Mouse (Mus musculus): ENCODE results near the gene Bcl3. TPM values are rescaled to one million over a fixed set of nuclear protein-coding genes. Genes with fewer than 3 reads are reported as not detected.

Gene Bcl3
- polyA plus RNA-seq, 1 experiment from 2014 or later = 4.7 TPM

DNA sequence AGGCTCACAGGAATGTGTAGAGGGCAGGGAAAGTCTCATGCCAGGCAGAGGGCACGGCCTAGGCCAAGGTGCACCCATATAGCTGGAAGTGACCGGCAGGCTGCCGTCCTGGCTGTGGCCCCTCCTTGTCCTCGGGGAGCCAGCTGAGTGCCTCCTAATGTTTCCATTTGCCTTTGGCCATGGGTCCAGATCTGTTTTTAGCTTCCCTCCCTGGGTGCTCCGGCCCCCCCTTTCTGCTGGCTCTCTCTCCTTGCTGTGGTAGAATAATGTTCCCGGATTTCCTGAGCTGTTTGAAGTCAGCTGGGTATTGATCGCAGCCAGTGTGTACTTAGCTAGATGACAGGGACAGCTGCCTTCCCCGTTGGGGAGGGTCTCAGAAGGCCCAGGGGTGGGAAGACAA lies 38.9 kb downstream of the Bcl3 start:
- Histone ChIP-seq H3K4me3 (replicated peaks) (no peak overlapping the region), H3K27me3 (no peaks in the 10 kb centered on the region), H3K4me1 (replicated peaks) (peaks cover 26% of the 10 kb centered on the region; the same call in 1 of the 2 replicates), H3K9ac (no peak overlapping the region), H3K36me3 (replicated peaks) (0 out of 2 replicates have a peak, but pooled peaks cover 4% of the 10 kb centered on the region), H3K27ac (replicated peaks) (0 out of 2 replicates have a peak overlapping the region, but pooled peaks have one; percentile 30), H3K4me2 (no peak overlapping the region), H3K9me3 (replicated peaks) (no peaks in the 10 kb centered on the region)
- WGBS (ENCODE audit: insufficient replicate concordance) = 53% methylated on average over 8 of the region's 8 CpGs
- no peak for ATAC-seq (ENCODE audit: insufficient read depth)

DNA sequence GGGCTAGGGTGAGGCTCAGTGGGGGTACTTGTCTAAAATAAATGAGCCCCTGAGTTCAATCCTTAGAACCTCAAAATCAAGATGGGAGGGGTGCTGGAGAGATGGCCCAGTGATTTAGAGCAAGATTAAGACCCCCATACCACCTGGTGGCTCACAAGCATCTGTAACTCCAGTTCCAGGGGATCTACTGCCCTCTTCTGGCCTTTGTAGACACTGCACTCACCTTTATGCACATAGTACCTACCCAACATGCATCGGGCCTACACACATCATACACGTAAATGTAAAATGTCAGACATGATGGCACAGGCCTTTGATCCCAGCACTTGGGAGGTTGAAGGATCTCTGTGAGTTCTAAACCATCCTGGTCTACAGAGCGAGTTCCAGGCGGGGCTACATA lies 39.9 kb downstream of the Bcl3 start:
- H3K36me3 ChIP-seq (replicated peaks) = 0 out of 2 replicates have a peak, but pooled peaks cover 4% of the 10 kb centered on the region
- ATAC-seq (ENCODE audit: insufficient read depth) = no peak
- H3K9me3 ChIP-seq (replicated peaks) = no peaks in the 10 kb centered on the region
- no peak overlapping the region for H3K9ac ChIP-seq
- no peak overlapping the region for H3K4me3 ChIP-seq (replicated peaks)
- WGBS (ENCODE audit: insufficient replicate concordance) = 68% methylated on average over 4 of the region's 4 CpGs
- peaks cover 26% of the 10 kb centered on the region; the same call in 1 of the 2 replicates for H3K4me1 ChIP-seq (replicated peaks)
- H3K27ac ChIP-seq (replicated peaks) = no peak overlapping the region
- no peaks in the 10 kb centered on the region for H3K27me3 ChIP-seq
- H3K4me2 ChIP-seq = no peak overlapping the region

DNA sequence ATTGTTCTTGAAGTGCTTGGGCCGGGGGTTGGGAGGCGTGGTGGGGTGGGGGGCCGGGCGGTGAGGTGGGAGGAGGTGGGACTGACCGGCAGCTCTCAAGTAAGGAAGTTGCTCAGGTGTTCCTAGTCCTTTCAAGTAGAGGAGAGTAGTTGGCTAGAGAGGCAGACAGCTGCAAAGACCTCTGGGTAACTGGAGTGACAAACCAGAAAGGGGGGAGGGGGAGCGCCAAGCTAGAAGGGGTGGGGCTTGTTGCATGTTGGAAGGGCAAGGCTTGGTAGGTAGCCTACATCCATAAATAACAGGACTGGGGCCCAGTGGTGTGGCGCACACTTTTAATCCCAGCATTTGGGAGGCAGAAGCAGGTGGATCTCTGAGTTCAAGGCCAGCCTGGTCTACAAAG lies 40.8 kb downstream of the Bcl3 start:
- no peak overlapping the region for H3K4me2 ChIP-seq
- H3K27me3 ChIP-seq = no peaks in the 10 kb centered on the region
- 0 out of 2 replicates have a peak, but pooled peaks cover 4% of the 10 kb centered on the region for H3K36me3 ChIP-seq (replicated peaks)
- H3K4me1 ChIP-seq (replicated peaks) = peaks cover 26% of the 10 kb centered on the region; the same call in 1 of the 2 replicates
- H3K4me3 ChIP-seq (replicated peaks) = no peak overlapping the region
- no peak for ATAC-seq (ENCODE audit: insufficient read depth)
- WGBS (ENCODE audit: insufficient replicate concordance) = 71% methylated on average over 7 of the region's 7 CpGs
- H3K9ac ChIP-seq = no peak overlapping the region
- no peaks in the 10 kb centered on the region for H3K9me3 ChIP-seq (replicated peaks)
- H3K27ac ChIP-seq (replicated peaks) = no peak overlapping the region

DNA sequence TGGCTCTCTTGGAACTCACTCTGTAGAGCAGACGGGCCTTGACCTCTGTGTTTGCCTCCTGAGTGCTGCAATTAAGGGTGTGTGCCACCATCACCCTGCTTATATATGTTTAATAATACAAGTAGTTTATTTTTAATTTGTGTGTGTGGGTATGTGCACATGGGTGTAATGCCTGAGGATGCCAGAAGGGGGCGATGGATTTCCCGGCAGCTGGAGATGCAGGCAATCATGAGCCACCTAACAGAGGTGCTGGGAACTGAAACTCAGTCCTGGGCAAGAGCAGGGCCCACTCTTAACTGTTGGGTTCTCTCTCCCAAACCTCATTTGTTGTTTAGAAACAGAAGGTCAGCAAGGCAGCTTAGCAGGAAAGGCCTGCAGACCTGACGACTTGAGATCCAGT lies 42.7 kb downstream of the Bcl3 start:
- H3K4me1 ChIP-seq (replicated peaks) = 0 out of 2 replicates have a peak, but pooled peaks cover 14% of the 10 kb centered on the region
- H3K27ac ChIP-seq (replicated peaks) = no peak overlapping the region
- ATAC-seq (ENCODE audit: insufficient read depth) = no peak
- H3K9me3 ChIP-seq (replicated peaks) = no peaks in the 10 kb centered on the region
- 0 out of 2 replicates have a peak, but pooled peaks cover 4% of the 10 kb centered on the region for H3K36me3 ChIP-seq (replicated peaks)
- no peak overlapping the region for H3K4me2 ChIP-seq
- WGBS (ENCODE audit: insufficient replicate concordance) = 54% methylated on average over 4 of the region's 4 CpGs
- no peak overlapping the region for H3K9ac ChIP-seq
- no peak overlapping the region for H3K4me3 ChIP-seq (replicated peaks)
- no peaks in the 10 kb centered on the region for H3K27me3 ChIP-seq

DNA sequence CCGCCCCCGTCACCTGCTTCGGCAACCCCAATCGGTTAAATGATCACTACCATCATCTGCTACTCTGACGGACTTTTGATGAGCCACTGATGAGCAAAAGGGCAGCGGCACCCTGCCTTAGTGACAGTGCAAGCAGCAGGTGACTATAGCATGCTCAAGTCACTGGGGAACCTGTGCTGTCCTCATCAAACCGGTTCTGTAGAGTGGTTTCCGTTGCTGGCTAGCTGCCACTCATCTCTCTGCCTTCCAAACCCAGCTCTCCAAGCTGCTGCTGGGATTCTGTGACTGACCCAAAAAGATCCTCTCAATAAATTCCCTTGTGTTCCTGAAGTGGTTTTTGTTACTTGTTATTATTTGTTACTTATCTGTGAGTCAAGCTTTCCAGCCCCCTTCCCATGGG lies 43.9 kb downstream of the Bcl3 start:
- Histone ChIP-seq H3K4me2 (no peak overlapping the region), H3K9ac (no peak overlapping the region), H3K4me1 (replicated peaks) (0 out of 2 replicates have a peak, but pooled peaks cover 3% of the 10 kb centered on the region), H3K4me3 (replicated peaks) (no peak overlapping the region), H3K27me3 (no peaks in the 10 kb centered on the region), H3K9me3 (replicated peaks) (no peaks in the 10 kb centered on the region), H3K27ac (replicated peaks) (no peak overlapping the region), H3K36me3 (replicated peaks) (0 out of 2 replicates have a peak, but pooled peaks cover 4% of the 10 kb centered on the region)
- 75% methylated on average over 8 of the region's 8 CpGs for WGBS (ENCODE audit: insufficient replicate concordance)
- ATAC-seq (ENCODE audit: insufficient read depth) = no peak

DNA sequence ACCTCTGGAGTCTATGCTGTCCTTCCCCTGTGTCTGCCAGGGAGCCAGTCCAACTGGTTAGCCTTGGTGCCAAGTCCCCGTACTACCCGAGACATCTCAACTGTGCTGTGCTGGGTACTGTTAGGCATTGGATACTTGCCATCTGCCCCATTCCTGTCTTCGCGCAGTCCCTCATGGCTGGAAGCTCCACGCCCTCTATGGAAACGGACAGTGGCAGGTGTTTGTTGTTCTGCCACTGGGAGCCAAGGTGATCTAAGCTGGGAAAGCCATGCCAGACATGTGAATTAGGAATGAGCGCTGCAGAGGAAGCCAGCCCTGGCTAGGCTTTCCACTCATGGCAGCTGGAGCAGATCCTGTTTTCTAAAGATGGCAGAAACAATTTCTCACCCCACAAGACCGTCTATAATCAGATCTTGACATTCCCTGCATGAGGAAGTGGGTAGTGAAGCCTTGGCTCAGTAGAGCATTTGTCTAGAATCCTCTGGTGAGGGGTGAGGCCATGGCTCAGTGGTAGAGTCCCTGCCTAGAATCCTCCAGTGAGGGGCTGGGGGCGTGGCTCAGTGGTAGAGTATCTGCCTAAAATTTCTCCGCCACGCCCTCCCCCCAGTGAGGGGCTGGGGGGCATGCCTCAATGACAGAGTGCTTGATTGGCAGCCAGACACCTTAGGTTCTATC lies 45.4 kb downstream of the Bcl3 start:
- Histone ChIP-seq H3K4me3 (replicated peaks) (no peak overlapping the region), H3K27ac (replicated peaks) (no peak overlapping the region), H3K4me1 (replicated peaks) (no peaks in the 10 kb centered on the region), H3K36me3 (replicated peaks) (0 out of 2 replicates have a peak, but pooled peaks cover 4% of the 10 kb centered on the region), H3K9me3 (replicated peaks) (no peaks in the 10 kb centered on the region), H3K4me2 (no peak overlapping the region), H3K9ac (no peak overlapping the region), H3K27me3 (peaks cover 8% of the 10 kb centered on the region; the same call in 1 of the 2 replicates)
- 67% methylated on average over 11 of the region's 11 CpGs for WGBS (ENCODE audit: insufficient replicate concordance)
- no peak for ATAC-seq (ENCODE audit: insufficient read depth)

DNA sequence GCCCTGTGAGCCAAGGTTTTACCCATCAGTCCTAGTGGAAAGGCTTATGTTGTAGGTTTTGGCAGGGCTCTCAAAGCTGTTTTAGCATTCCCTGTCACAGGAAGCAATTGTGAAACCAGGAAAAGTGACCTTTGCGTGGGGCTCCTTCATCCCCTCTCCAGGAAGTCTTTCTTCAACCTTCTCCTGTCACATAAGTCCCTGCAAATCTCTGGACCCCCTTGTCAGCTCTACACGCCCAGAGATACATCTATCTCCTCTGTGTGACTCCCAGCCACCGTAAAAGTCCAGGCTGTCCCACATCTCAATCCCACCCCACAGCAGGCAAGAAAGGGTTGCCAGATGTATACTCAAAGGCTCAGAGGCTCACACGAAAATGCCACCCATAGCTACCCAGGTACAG lies 50.9 kb downstream of the Bcl3 start:
- no peak overlapping the region for H3K27ac ChIP-seq (replicated peaks)
- 33% methylated on average over 4 of the region's 4 CpGs for WGBS (ENCODE audit: insufficient replicate concordance)
- H3K4me1 ChIP-seq (replicated peaks) = peaks cover 20% of the 10 kb centered on the region
- H3K36me3 ChIP-seq (replicated peaks) = no peaks in the 10 kb centered on the region
- ATAC-seq (ENCODE audit: insufficient read depth) = no peak
- no peaks in the 10 kb centered on the region for H3K9me3 ChIP-seq (replicated peaks)
- no peak overlapping the region for H3K4me2 ChIP-seq
- no peak overlapping the region for H3K4me3 ChIP-seq (replicated peaks)
- no peak overlapping the region for H3K9ac ChIP-seq
- peaks cover 52% of the 10 kb centered on the region for H3K27me3 ChIP-seq

DNA sequence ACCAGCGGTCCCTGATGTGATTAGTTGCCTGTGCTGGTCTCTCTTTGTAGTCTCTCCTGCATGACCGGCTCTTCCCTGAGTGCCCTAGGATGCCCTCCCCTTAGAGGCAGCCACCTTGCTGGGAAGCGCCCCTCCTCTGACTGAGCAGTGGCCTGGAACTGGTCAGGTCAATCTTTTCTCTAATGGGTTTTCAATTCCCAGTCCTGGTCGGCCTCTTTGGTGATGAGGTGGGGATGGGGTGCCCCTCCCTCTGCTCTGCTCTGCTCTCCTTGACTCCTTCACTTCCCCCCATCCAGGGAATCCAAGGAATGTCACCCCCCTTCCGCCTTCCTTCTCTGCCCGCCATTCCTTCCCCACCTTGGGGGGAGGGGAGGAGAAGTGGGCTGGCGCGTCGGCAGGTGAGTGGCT lies 51.6 kb downstream of the Bcl3 start, which contains the start of gene Bcam:
Bcam (minus strand) TSS at position 33 of the 408 bp plus-strand sequence.
- Histone ChIP-seq H3K4me3 (replicated peaks) (peak within 1 kb of the TSS; percentile 41), H3K27ac (replicated peaks) (no peak within 1 kb of the TSS), H3K27me3 (peaks cover 52% of the 10 kb centered on the region), H3K9ac (0 out of 2 replicates have a peak within 1 kb of the TSS, but pooled peaks have one; percentile 2), H3K36me3 (replicated peaks) (no peaks in the 10 kb centered on the region), H3K4me1 (replicated peaks) (peaks cover 20% of the 10 kb centered on the region), H3K9me3 (replicated peaks) (no peaks in the 10 kb centered on the region), H3K4me2 (peak within 1 kb of the TSS; percentile 61)
- ATAC-seq (ENCODE audit: insufficient read depth) = no peak
- WGBS (ENCODE audit: insufficient replicate concordance) = 4% methylated on average over 9 of the region's 9 CpGs

DNA sequence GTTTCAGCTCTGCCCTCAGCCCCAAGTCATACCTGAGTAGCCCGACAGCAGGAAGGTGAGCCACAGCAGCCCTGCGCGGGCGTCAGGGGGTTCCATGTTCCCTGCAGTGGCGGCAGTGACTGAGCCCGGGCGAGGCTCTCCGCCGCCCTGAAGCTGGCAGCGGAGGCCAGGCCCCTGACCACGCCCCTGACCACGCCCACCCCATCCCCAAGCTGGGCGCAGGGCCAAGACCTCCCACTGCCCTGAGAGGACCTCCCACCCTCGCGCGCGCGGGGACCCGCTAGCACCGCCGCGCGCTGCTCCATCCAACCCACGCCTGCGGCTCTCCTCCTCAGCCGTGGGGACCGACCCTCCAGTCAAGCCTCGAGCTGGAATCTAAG lies 52.2 kb downstream of the Bcl3 start:
- Histone ChIP-seq H3K4me2 (peak overlapping the region; percentile 61), H3K36me3 (replicated peaks) (no peaks in the 10 kb centered on the region), H3K4me1 (replicated peaks) (peaks cover 20% of the 10 kb centered on the region), H3K27ac (replicated peaks) (no peak overlapping the region), H3K9me3 (replicated peaks) (no peaks in the 10 kb centered on the region), H3K4me3 (replicated peaks) (peak overlapping the region; percentile 41), H3K27me3 (peaks cover 52% of the 10 kb centered on the region), H3K9ac (0 out of 2 replicates have a peak overlapping the region, but pooled peaks have one; percentile 2)
- 0% methylated on average over 27 of the region's 28 CpGs for WGBS (ENCODE audit: insufficient replicate concordance)
- ATAC-seq (ENCODE audit: insufficient read depth) = peak; percentile 57

DNA sequence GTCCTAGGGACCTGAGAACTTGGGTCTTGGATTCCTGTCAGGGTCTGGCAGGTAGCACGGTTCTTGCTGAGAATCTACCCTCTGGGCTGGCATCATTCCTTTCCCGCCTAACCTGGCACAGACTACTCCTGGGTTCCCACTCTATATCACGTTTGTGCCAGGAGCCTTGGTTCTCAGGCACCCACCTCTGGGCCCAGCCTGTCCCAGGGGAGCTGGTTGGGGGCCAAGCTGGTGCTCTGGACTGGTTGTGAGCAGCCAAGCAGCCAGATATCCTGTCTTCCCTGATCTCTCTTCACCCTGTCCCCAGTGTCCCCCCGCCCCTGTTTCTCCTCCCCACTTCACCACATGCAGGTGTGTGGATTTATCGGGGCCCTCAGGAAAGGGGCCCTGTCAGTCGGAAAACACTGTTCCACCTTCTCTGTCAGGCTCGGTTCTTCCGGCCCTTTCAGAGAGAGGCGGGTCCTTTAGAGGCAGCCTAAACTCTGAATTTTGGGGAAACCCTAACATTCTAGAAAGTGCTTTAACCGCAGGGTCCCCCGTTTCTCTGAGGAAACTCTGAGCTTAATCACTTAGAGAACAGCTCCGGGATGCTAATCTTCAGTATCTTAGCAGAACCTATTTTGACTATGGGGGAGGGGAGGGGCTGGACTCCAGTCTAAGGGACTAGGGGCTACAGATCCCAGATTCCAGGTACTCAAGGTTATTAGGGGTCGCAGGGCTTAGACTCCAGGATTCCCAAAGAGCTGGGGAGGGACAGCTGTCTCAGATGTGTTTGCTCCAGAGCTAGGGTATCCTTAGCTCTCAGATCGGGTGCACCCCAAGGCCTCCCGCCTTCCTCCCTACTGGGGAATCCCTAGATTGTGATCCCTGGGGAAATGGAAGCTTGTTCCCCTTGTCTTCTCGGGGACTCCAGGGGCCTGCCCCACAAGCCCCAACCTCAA lies 52.9 kb downstream of the Bcl3 start:
- WGBS (ENCODE audit: insufficient replicate concordance) = 12% methylated on average over 16 of the region's 16 CpGs

DNA sequence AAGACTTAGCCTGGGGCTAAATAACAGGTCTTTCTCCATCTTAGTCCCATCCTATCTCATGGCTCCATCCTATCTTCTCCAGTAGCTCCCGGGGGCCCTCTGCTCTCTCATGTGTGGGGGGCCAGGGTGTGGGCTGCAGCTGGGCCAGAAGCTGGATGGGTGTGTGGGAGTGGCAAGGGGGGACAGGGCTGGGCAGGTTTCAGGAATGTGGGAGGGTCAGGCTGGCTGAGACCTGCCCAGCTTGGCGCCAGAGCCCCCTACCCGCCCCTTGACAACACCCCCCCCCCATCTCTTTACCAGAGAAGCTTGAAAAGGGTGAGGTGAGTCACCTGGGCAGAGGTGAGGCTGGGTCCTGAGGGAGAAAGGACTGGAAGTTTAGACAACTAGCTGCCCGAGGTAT lies 53.6 kb downstream of the Bcl3 start:
- Histone ChIP-seq H3K9me3 (replicated peaks) (no peaks in the 10 kb centered on the region), H3K27ac (replicated peaks) (no peak overlapping the region), H3K4me2 (no peak overlapping the region), H3K9ac (no peak overlapping the region), H3K36me3 (replicated peaks) (no peaks in the 10 kb centered on the region), H3K4me1 (replicated peaks) (peaks cover 20% of the 10 kb centered on the region), H3K27me3 (peaks cover 52% of the 10 kb centered on the region), H3K4me3 (replicated peaks) (no peak overlapping the region)
- no peak for ATAC-seq (ENCODE audit: insufficient read depth)
- 26% methylated on average over 4 of the region's 4 CpGs for WGBS (ENCODE audit: insufficient replicate concordance)

More for the DNA sequence above, 52.9 kb downstream of the Bcl3 start:
- Histone ChIP-seq H3K27ac (replicated peaks) (no peak overlapping the region), H3K27me3 (peaks cover 52% of the 10 kb centered on the region), H3K36me3 (replicated peaks) (no peaks in the 10 kb centered on the region), H3K4me3 (replicated peaks) (peak overlapping the region; percentile 41), H3K9me3 (replicated peaks) (no peaks in the 10 kb centered on the region), H3K4me2 (peak overlapping the region; percentile 61), H3K9ac (0 out of 2 replicates have a peak overlapping the region, but pooled peaks have one; percentile 2), H3K4me1 (replicated peaks) (peaks cover 20% of the 10 kb centered on the region)
- ATAC-seq (ENCODE audit: insufficient read depth) = no peak; the same call in 1 of the 2 replicates

Measured in liver, embryonic 15.5 days (tissue).